Mouse (Mus musculus): Measurements from ENCODE around the gene Adamts17.

DNA sequence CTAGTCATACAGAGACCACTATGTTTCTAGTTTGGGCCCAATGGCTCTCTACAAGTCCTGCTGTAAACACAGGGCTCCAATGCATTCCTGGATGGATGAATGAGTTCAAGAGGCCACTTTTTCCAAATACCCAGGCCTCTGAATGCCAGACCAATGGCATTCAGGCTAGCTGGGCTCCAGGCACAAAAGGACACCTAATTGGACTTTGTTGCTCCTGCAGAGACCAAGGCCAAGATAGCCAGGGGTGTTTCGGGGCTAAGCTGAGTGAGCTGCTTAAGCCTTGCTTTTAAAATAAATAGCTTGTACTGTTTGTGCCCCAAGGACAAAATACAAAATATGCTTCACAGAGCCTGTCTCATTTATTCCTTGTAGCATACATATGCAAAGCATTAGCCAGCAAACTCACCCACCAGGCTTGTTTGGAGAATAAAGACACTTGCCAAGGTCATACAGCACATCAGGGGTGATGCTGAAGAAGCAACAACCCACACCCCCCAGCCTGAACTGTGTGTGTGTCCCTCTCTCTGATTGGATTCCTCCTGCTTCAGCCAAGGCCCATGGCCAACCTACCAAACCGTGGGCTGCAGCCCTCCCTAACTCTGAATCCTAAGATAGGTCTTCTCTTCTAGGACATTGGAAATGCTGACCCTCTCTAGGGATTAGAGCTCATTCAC, 334.1 kb downstream of the Adamts17 start:
- no peak for TF ChIP-seq GATA1 (IDR thresholded peaks at IDR 0.05; ENCODE audit: borderline replicate concordance, low read length)
- no peak for TF ChIP-seq FLI1 (IDR thresholded peaks at IDR 0.05; ENCODE audit: low read length)

Measured in megakaryocyte, embryonic 14.5 days (primary cell).